ENCODE assay signal across 10 mouse cellular contexts in the genomic region with DNA sequence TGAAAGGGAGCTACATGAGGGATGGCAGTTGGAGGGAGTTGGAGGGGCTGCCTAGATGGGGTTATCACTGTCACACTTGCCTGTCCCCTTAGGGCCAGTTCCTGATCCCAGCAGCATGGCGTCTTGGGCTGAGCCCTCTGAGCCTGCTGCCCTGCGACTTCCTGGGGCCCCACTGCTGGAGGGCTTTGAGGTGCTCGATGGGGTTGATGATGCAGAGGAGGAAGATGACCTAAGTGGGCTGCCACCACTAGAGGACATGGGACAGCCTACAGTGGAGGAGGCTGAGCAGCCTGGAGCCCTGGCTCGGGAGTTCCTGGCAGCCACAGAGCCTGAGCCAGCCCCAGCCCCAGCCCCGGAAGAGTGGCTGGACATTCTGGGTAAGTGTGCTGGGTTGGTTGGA. TPM values are rescaled to one million over a fixed set of nuclear protein-coding genes. Genes with fewer than 3 reads are reported as not detected.
DNase-seq lines count a peak whose midpoint lies in the region; ATAC-seq and TF ChIP-seq lines count a peak whose summit lies in the region.
"Had no signal": no experiment of that assay in that cellular context is flagged by ENCODE, and none has a peak within 500 bp of the region (broad histone marks: within the 10 kb centered on the region; RNA-seq: fewer than 3 reads in every experiment).

No protein-coding gene starts in this region.

- peaks cover 9% of the 10 kb centered on the region; the same call in 1 of the 2 replicates for H3K79me2 ChIP-seq in liver, adult 2 months (ENCODE audit: control insufficient read depth, insufficient read depth, low read length)

- intact Hi-C loops in left cerebral cortex, postnatal 4 days (cut with DNase I) = no loop called here

- H3K4me2 ChIP-seq in intestine, postnatal 0 days (replicated peaks; ENCODE audit: low read depth) = peak overlapping the region; percentile 81
- peak overlapping the region; percentile 15; the same call in 1 of the 2 replicates for H3K4me2 ChIP-seq in neural tube, embryonic 15.5 days

- H3K9me3 ChIP-seq in erythroblast, embryonic 14.5 days (ENCODE audit: control insufficient read depth, low read length) = no peaks in the 10 kb centered on the region
- H3K9me3 ChIP-seq in intestine, postnatal 0 days (ENCODE audit: control insufficient read depth) = no peaks in the 10 kb centered on the region
- no peaks in the 10 kb centered on the region for H3K9me3 ChIP-seq in neural tube, embryonic 15.5 days (replicated peaks)

- peaks cover 53% of the 10 kb centered on the region for H3K36me3 ChIP-seq in erythroblast, embryonic 14.5 days (ENCODE audit: control insufficient read depth)
- peaks cover 20% of the 10 kb centered on the region; the same call in 1 of the 2 replicates for H3K36me3 ChIP-seq in liver, adult 2 months (ENCODE audit: control insufficient read depth, insufficient read depth, low read length)
- H3K36me3 ChIP-seq in intestine, postnatal 0 days (ENCODE audit: control insufficient read depth, insufficient read depth) = peaks cover 39% of the 10 kb centered on the region
- H3K36me3 ChIP-seq in neural tube, embryonic 15.5 days = peaks cover 44% of the 10 kb centered on the region

- no peak for ATAC-seq in erythroblast, adult 5-6 weeks (replicated peaks; ENCODE audit: low FRiP score, poor library complexity, severe bottlenecking)
- ATAC-seq in intestine, postnatal 0 days = no peak
- ATAC-seq in neural tube, embryonic 15.5 days (ENCODE audit: low FRiP score) = no peak
- ATAC-seq: forebrain, postnatal 0 days had no signal

- no peak for TF ChIP-seq CTCF in liver, adult 2 months (IDR thresholded peaks at IDR 0.05; ENCODE audit: low read depth, low read length)
- no peak for TF ChIP-seq CTCF in intestine, postnatal 0 days (IDR thresholded peaks at IDR 0.05; ENCODE audit: low read depth)

- 12% methylated on average over 5 of the region's 5 CpGs for WGBS in liver, adult 2 months
- WGBS in intestine, postnatal 0 days = 79% methylated on average over 5 of the region's 5 CpGs
- 85% methylated on average over 5 of the region's 5 CpGs for WGBS in neural tube, embryonic 15.5 days

- H3K4me3 ChIP-seq in erythroblast, embryonic 14.5 days (replicated peaks) = peak overlapping the region; percentile 50
- peak overlapping the region; percentile 19; the same call in 1 of the 2 replicates for H3K4me3 ChIP-seq in liver, adult 2 months (ENCODE audit: insufficient read depth, low read depth, low read length)
- no peak overlapping the region for H3K4me3 ChIP-seq in intestine, postnatal 0 days (ENCODE audit: low read depth, low read length)
- H3K4me3 ChIP-seq in neural tube, embryonic 15.5 days (replicated peaks) = no peak overlapping the region

- H3K27ac ChIP-seq in liver, adult 2 months (replicated peaks; ENCODE audit: insufficient read depth, low read depth, low read length) = peak overlapping the region; percentile 87
- peak overlapping the region; percentile 60 for H3K27ac ChIP-seq in intestine, postnatal 0 days (ENCODE audit: low read depth, low read length)
- no peak overlapping the region for H3K27ac ChIP-seq in neural tube, embryonic 15.5 days (replicated peaks)

- DNase-seq in liver, adult 2 months (ENCODE audit: extremely low read depth, low read depth, low spot score) = no peak
- DNase-seq in liver = no peak
- DNase-seq in frontal cortex, postnatal 25 days (ENCODE audit: low spot score in 2 of 2) = no peak
- no peak for DNase-seq in left cerebral cortex, postnatal 4 days
- DNase-seq: forebrain, postnatal 0 days; layer of hippocampus, adult 9-11 months had no signal

- H3K27me3 ChIP-seq in erythroblast, embryonic 14.5 days (ENCODE audit: control insufficient read depth) = no peaks in the 10 kb centered on the region
- H3K27me3 ChIP-seq in liver, adult 2 months (ENCODE audit: control insufficient read depth, insufficient read depth, low read length) = no peaks in the 10 kb centered on the region
- H3K27me3 ChIP-seq in intestine, postnatal 0 days (replicated peaks; ENCODE audit: control insufficient read depth, insufficient read depth, low read length) = no peaks in the 10 kb centered on the region
- H3K27me3 ChIP-seq in neural tube, embryonic 15.5 days (replicated peaks) = no peaks in the 10 kb centered on the region

- TF ChIP-seq POLR2A in liver, adult 2 months (IDR thresholded peaks at IDR 0.05; ENCODE audit: extremely low read depth, insufficient read depth, low read length) = peak; percentile 73; the same call in 1 of the 2 replicates

- peak overlapping the region; percentile 64 for H3K9ac ChIP-seq in liver, adult 2 months (ENCODE audit: low read depth, low read length)
- H3K9ac ChIP-seq in intestine, postnatal 0 days (ENCODE audit: low read depth, low read length) = no peak overlapping the region
- H3K9ac ChIP-seq in neural tube, embryonic 15.5 days (replicated peaks) = no peak overlapping the region
- H3K9ac ChIP-seq: forebrain, postnatal 0 days had no signal

- H3K4me1 ChIP-seq in erythroblast, embryonic 14.5 days (ENCODE audit: control insufficient read depth) = peaks cover 59% of the 10 kb centered on the region
- H3K4me1 ChIP-seq in liver, adult 2 months (ENCODE audit: control insufficient read depth, insufficient read depth, low read length) = peaks cover 27% of the 10 kb centered on the region
- 0 out of 2 replicates have a peak, but pooled peaks cover 6% of the 10 kb centered on the region for H3K4me1 ChIP-seq in intestine, postnatal 0 days (replicated peaks; ENCODE audit: control insufficient read depth, insufficient read depth, low read length)
- H3K4me1 ChIP-seq in neural tube, embryonic 15.5 days = peaks cover 33% of the 10 kb centered on the region

RNA-seq across cellular contexts. Expression of gene Kxd1, which starts 1.5 kb away (rescaled TPM):
- polyA plus RNA-seq in erythroblast, embryonic 14.5 days (2012) = 2.6 and 3.8 TPM in 2 replicates
- total RNA-seq in erythroblast, adult 5-6 weeks (2015; ENCODE audit: low replicate concordance) = 21.7 and 45.3 TPM in 2 replicates
- total RNA-seq in erythroblast, adult 5-6 weeks (2017; ENCODE audit: low replicate concordance) = 10.9 and 18.1 TPM in 2 replicates
- total RNA-seq in liver, adult 2 months (2014; rRNA removed) = 36.7 and 42.6 TPM in 2 replicates
- polyA plus RNA-seq in liver, adult 2 months (2012; rRNA removed) = 68.4 and 72.3 TPM in 2 replicates
- 46.4 and 52.1 TPM in 2 replicates for polyA plus RNA-seq in intestine, postnatal 0 days (2015; fragmentation: Nextera tagmentation; extraction: Ambion mirVana)
- 44.4 and 51.1 TPM in 2 replicates for polyA plus RNA-seq in neural tube, embryonic 15.5 days (2015; fragmentation: Nextera tagmentation; extraction: Ambion mirVana)
- 10 to 100 TPM; 31.9 to 33.0 TPM for total RNA-seq in left cerebral cortex, postnatal 4 days (2021)

RNA-seq across cellular contexts. Expression of gene Fkbp8, which starts 1.8 kb away (rescaled TPM):
- 255 and 264 TPM in 2 replicates for polyA plus RNA-seq in erythroblast, embryonic 14.5 days (2012)
- 27.1 and 47.4 TPM in 2 replicates for total RNA-seq in erythroblast, adult 5-6 weeks (2015; ENCODE audit: low replicate concordance)
- 53.5 and 56.9 TPM in 2 replicates for total RNA-seq in erythroblast, adult 5-6 weeks (2017; ENCODE audit: low replicate concordance)
- total RNA-seq in liver, adult 2 months (2014; rRNA removed) = 271 and 321 TPM in 2 replicates
- 455 and 489 TPM in 2 replicates for polyA plus RNA-seq in liver, adult 2 months (2012; rRNA removed)
- 199 and 203 TPM in 2 replicates for polyA plus RNA-seq in intestine, postnatal 0 days (2015; fragmentation: Nextera tagmentation; extraction: Ambion mirVana)
- polyA plus RNA-seq in neural tube, embryonic 15.5 days (2015; fragmentation: Nextera tagmentation; extraction: Ambion mirVana) = 381 and 389 TPM in 2 replicates
- 100 to 1,000 TPM; 311 to 344 TPM for total RNA-seq in left cerebral cortex, postnatal 4 days (2021)

RNA-seq across cellular contexts. Expression of gene Ell, which starts 10.0 kb away (rescaled TPM):
- polyA plus RNA-seq in erythroblast, embryonic 14.5 days (2012) = 3.3 and 3.8 TPM in 2 replicates
- total RNA-seq in erythroblast, adult 5-6 weeks (2015; ENCODE audit: low replicate concordance) = 2.5 and 5.2 TPM in 2 replicates
- 4.0 and 4.7 TPM in 2 replicates for total RNA-seq in erythroblast, adult 5-6 weeks (2017; ENCODE audit: low replicate concordance)
- total RNA-seq in liver, adult 2 months (2014; rRNA removed) = 10.0 and 13.6 TPM in 2 replicates
- 19.6 and 25.0 TPM in 2 replicates for polyA plus RNA-seq in liver, adult 2 months (2012; rRNA removed)
- polyA plus RNA-seq in intestine, postnatal 0 days (2015; fragmentation: Nextera tagmentation; extraction: Ambion mirVana) = 11.8 and 13.0 TPM in 2 replicates
- 14.7 and 19.2 TPM in 2 replicates for polyA plus RNA-seq in neural tube, embryonic 15.5 days (2015; fragmentation: Nextera tagmentation; extraction: Ambion mirVana)
- total RNA-seq in left cerebral cortex, postnatal 4 days (2021) = 10 to 100 TPM; 17.7 to 20.0 TPM

RNA-seq across cellular contexts. Expression of gene Uba52, which starts 18.7 kb away (rescaled TPM):
- 107 and 138 TPM in 2 replicates for polyA plus RNA-seq in erythroblast, embryonic 14.5 days (2012)
- total RNA-seq in erythroblast, adult 5-6 weeks (2015; ENCODE audit: low replicate concordance) = 653 and 914 TPM in 2 replicates
- total RNA-seq in erythroblast, adult 5-6 weeks (2017; ENCODE audit: low replicate concordance) = 249 and 1,009 TPM in 2 replicates
- total RNA-seq in liver, adult 2 months (2014; rRNA removed) = 750 and 1,062 TPM in 2 replicates
- 596 and 770 TPM in 2 replicates for polyA plus RNA-seq in liver, adult 2 months (2012; rRNA removed)
- polyA plus RNA-seq in intestine, postnatal 0 days (2015; fragmentation: Nextera tagmentation; extraction: Ambion mirVana) = 805 and 863 TPM in 2 replicates
- polyA plus RNA-seq in neural tube, embryonic 15.5 days (2015; fragmentation: Nextera tagmentation; extraction: Ambion mirVana) = 653 and 714 TPM in 2 replicates
- 1,000 to 10,000 TPM; 1,115 to 1,131 TPM for total RNA-seq in left cerebral cortex, postnatal 4 days (2021)

RNA-seq across cellular contexts. Expression of gene Rex1bd, which starts 22.7 kb away (rescaled TPM):
- polyA plus RNA-seq in erythroblast, embryonic 14.5 days (2012) = 53.1 and 68.2 TPM in 2 replicates
- 2.9 and 14.0 TPM in 2 replicates for total RNA-seq in erythroblast, adult 5-6 weeks (2015; ENCODE audit: low replicate concordance)
- 5.2 and 9.5 TPM in 2 replicates for total RNA-seq in erythroblast, adult 5-6 weeks (2017; ENCODE audit: low replicate concordance)
- total RNA-seq in liver, adult 2 months (2014; rRNA removed) = 60.8 and 75.2 TPM in 2 replicates
- 141 and 152 TPM in 2 replicates for polyA plus RNA-seq in liver, adult 2 months (2012; rRNA removed)
- 145 and 148 TPM in 2 replicates for polyA plus RNA-seq in intestine, postnatal 0 days (2015; fragmentation: Nextera tagmentation; extraction: Ambion mirVana)
- 165 and 181 TPM in 2 replicates for polyA plus RNA-seq in neural tube, embryonic 15.5 days (2015; fragmentation: Nextera tagmentation; extraction: Ambion mirVana)
- 100 to 1,000 TPM; 109 to 116 TPM for total RNA-seq in left cerebral cortex, postnatal 4 days (2021)

Comparison
In these comparisons a context has a peak if more than half of its experiments do, and no peak if none do; other contexts are left out.
1. H3K4me3 ChIP-seq: peak in erythroblast, embryonic 14.5 days (single experiment) and liver, adult 2 months (single experiment); none in intestine, postnatal 0 days (single experiment) and neural tube, embryonic 15.5 days (single experiment).